Mouse (Mus musculus) forebrain, embryonic 10.5 days (tissue): ENCODE measurements at regions not wholly inside any gene's neighbourhood (a gene's known extent, or its start where the extent isn't known, plus 50 kb on each side); places are given as distances from the start of the nearest gene placed in this dataset.
"Not testable (repeated sequence)": the region's sequence is repeated elsewhere in the genome, so short reads cannot be mapped to it uniquely, and the experiment has no call there.

Source experiments
- DNase-seq: peaks from one replicate; pipeline ENCODE4 v3.0.0-alpha.2; 2017; ENCODE audit warnings: low spot score; ENCODE audit errors: extremely low spot score
- H3K27ac ChIP-seq: fragments of 300-500 bp; sonication (generic); 2 replicates; pipeline ENCODE4 v1.5.1; 2016; ENCODE audit warnings: mild to moderate bottlenecking
- H3K27me3 ChIP-seq: fragments of 300-500 bp; sonication (generic); 2 replicates; pipeline ENCODE4 v1.6.1; 2016; ENCODE audit warnings: mild to moderate bottlenecking; ENCODE audit not compliant: poor library complexity, severe bottlenecking
- H3K36me3 ChIP-seq: fragments of 300-500 bp; sonication (generic); replicated peaks from 2 replicates; pipeline ENCODE4 v1.6.1; 2016; ENCODE audit warnings: mild to moderate bottlenecking, moderate library complexity
- H3K4me1 ChIP-seq: fragments of 300-500 bp; sonication (generic); 2 replicates; pipeline ENCODE4 v1.6.1; 2016
- H3K4me3 ChIP-seq: fragments of 300-500 bp; sonication (generic); 2 replicates; pipeline ENCODE4 v1.5.1; 2016; ENCODE audit warnings: mild to moderate bottlenecking, moderate library complexity
- H3K9me3 ChIP-seq: fragments of 300-500 bp; sonication (generic); 2 replicates; pipeline ENCODE4 v1.6.1; 2016; ENCODE audit warnings: mild to moderate bottlenecking, moderate library complexity
- WGBS: fragments of 180-500 bp; shearing (Covaris S2); methylation state at CpG from one replicate; pipeline ENCODE4 v1.1.7; 2016; 5-methylcytosine and 5-hydroxymethylcytosine counted together

DNA sequence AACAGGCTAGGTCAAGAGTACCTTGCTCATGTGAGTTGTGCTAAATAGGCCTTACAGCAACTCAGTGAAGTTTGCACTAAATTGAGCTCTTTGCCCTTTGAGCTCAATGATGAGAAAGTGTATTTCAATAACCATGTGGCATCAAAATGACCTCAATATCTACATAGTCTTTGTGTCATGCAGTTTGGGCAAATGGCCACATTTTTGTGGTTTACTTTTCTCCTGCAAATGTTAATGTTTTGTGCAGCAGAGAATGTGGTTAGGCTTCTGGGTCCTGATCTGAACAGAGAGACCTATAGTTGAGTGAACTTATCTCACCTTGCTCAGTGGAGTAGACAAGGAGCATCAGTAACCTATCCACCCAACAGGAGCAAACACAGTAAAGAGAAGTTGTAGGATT lies 441.6 kb downstream of the Inhba start:
- Histone ChIP-seq H3K9me3 (no peaks in the 10 kb centered on the region), H3K4me1 (no peaks in the 10 kb centered on the region), H3K27me3 (no peaks in the 10 kb centered on the region), H3K4me3 (no peak overlapping the region), H3K36me3 (no peaks in the 10 kb centered on the region), H3K27ac (no peak overlapping the region)
- DNase-seq: no peak

GRCm38 (mm10) chr13:16459743-16460142 lies 448.1 kb downstream of the Inhba start:
- no peak for DNase-seq
- Histone ChIP-seq H3K4me3 (no peak overlapping the region), H3K36me3 (no peaks in the 10 kb centered on the region), H3K9me3 (no peaks in the 10 kb centered on the region), H3K4me1 (no peaks in the 10 kb centered on the region), H3K27me3 (no peaks in the 10 kb centered on the region), H3K27ac (no peak overlapping the region)
- WGBS: 84% methylated on average over 2 of the region's 2 CpGs

- DNase-seq: no peak
- no peaks in the 10 kb centered on the region for H3K36me3 ChIP-seq
- no peak overlapping the region for H3K27ac ChIP-seq
- H3K27me3 ChIP-seq: no peaks in the 10 kb centered on the region
- H3K4me3 ChIP-seq: no peak overlapping the region
- H3K9me3 ChIP-seq: no peaks in the 10 kb centered on the region
- H3K4me1 ChIP-seq: no peaks in the 10 kb centered on the region
- 91% methylated on average over 2 of the region's 2 CpGs for WGBS
Observed at GRCm38 (mm10) chr13:16461681-16462080, 450.0 kb downstream of the Inhba start.

DNA sequence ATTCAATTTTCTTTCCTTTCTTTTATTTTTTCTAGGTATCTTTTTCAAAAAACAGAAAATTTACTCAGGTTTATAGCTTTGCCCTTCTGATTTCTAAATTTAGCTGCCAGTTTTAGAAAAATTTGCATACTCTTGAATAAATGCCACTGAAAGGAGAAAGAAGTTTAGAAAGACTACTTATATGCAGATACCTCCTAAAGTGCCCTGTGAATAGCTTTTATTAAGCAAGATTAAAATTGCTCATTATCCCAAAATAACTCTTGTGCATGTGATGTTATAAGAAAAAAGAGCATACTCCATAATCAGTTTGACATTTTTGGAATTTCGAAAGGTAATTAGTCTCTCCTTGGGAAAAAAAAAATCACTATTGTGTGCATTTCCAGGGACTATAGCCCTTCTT lies 453.2 kb downstream of the Inhba start:
- Histone ChIP-seq H3K9me3 (no peaks in the 10 kb centered on the region), H3K4me1 (no peaks in the 10 kb centered on the region), H3K4me3 (no peak overlapping the region), H3K36me3 (no peaks in the 10 kb centered on the region), H3K27me3 (no peaks in the 10 kb centered on the region), H3K27ac (no peak overlapping the region)
- no peak for DNase-seq
- 90% methylated on average over 1 of the region's 1 CpGs for WGBS

- 70% methylated on average over 1 of the region's 1 CpGs for WGBS
- H3K4me1 ChIP-seq: no peaks in the 10 kb centered on the region
- no peak for DNase-seq
Observed at GRCm38 (mm10) chr13:16465317-16465716, 453.7 kb downstream of the Inhba start.

DNA sequence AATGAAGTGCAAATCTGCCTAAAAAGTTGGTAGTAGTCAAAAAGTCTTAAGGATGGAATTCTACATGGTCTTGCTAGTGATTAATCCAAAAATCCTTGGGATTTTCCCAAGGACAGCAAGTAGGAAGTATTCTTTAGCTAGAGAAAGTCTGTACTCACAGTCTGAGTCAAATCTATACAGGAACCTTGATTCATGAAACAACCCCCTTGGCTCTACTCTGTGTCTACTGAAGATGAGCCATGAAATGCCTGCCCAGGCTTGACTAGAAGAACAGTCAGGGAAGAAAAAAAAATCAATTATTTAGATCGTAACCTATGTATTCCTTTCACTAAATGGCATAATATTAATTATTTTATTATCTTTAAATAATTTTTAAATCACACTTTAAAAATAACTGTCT lies 454.2 kb downstream of the Inhba start:
- H3K27ac ChIP-seq: no peak overlapping the region
- H3K9me3 ChIP-seq: no peaks in the 10 kb centered on the region
- DNase-seq: no peak
- WGBS: 100% methylated on average over 1 of the region's 1 CpGs
- no peaks in the 10 kb centered on the region for H3K27me3 ChIP-seq
- H3K4me3 ChIP-seq: no peak overlapping the region
- H3K36me3 ChIP-seq: no peaks in the 10 kb centered on the region
- no peaks in the 10 kb centered on the region for H3K4me1 ChIP-seq

More at GRCm38 (mm10) chr13:16465317-16465716, 453.7 kb downstream of the Inhba start:
- Histone ChIP-seq H3K27me3 (no peaks in the 10 kb centered on the region), H3K36me3 (no peaks in the 10 kb centered on the region), H3K4me3 (no peak overlapping the region), H3K9me3 (no peaks in the 10 kb centered on the region), H3K27ac (no peak overlapping the region)

GRCm38 (mm10) chr13:16476515-16476914 lies 464.9 kb downstream of the Inhba start:
- H3K36me3 ChIP-seq: no peaks in the 10 kb centered on the region
- H3K4me3 ChIP-seq: no peak overlapping the region
- no peaks in the 10 kb centered on the region for H3K27me3 ChIP-seq
- WGBS: 88% methylated on average over 1 of the region's 1 CpGs
- no peaks in the 10 kb centered on the region for H3K9me3 ChIP-seq
- H3K4me1 ChIP-seq: no peaks in the 10 kb centered on the region
- no peak for DNase-seq
- H3K27ac ChIP-seq: no peak overlapping the region

- H3K27ac ChIP-seq: no peak overlapping the region
- no peaks in the 10 kb centered on the region for H3K9me3 ChIP-seq
- H3K27me3 ChIP-seq: no peaks in the 10 kb centered on the region
- no peaks in the 10 kb centered on the region for H3K36me3 ChIP-seq
- no peak for DNase-seq
- no peak overlapping the region for H3K4me3 ChIP-seq
- no peaks in the 10 kb centered on the region for H3K4me1 ChIP-seq
Observed at GRCm38 (mm10) chr13:16487292-16487691, 475.6 kb downstream of the Inhba start.

DNA sequence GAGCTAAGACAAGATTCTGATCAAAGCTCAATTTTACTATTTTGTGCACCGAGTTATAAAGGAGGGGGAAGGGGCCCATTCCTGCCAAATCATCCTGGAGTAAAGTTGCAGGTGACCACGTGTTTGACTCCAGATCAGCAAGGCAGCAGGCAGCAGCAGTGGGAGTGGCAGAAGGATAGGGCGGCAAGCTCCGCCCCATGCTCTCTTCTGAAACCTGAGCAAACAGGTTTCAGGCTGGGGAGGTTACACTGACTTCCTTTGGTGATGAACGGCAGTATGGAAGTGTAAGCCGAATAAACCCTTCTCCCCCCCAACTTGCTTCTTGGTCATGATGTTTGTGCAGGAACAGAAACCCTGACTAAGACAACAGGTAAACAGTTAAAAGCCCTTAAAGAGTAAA lies 479.0 kb downstream of the Inhba start:
- not testable (repeated sequence) for H3K36me3 ChIP-seq, H3K27ac ChIP-seq, H3K9me3 ChIP-seq, H3K27me3 ChIP-seq, H3K4me3 ChIP-seq, DNase-seq, H3K4me1 ChIP-seq
- WGBS: 52% methylated on average over 6 of the region's 6 CpGs

GRCm38 (mm10) chr13:16498052-16498451 lies 486.4 kb downstream of the Inhba start:
- no peak overlapping the region for H3K4me3 ChIP-seq
- DNase-seq: no peak
- no peaks in the 10 kb centered on the region for H3K9me3 ChIP-seq
- no peaks in the 10 kb centered on the region for H3K27me3 ChIP-seq
- H3K36me3 ChIP-seq: no peaks in the 10 kb centered on the region
- H3K4me1 ChIP-seq: no peaks in the 10 kb centered on the region
- 49% methylated on average over 1 of the region's 1 CpGs for WGBS
- H3K27ac ChIP-seq: no peak overlapping the region

- Histone ChIP-seq H3K27me3 (no peaks in the 10 kb centered on the region), H3K36me3 (no peaks in the 10 kb centered on the region), H3K4me3 (no peak overlapping the region), H3K9me3 (no peaks in the 10 kb centered on the region), H3K4me1 (no peaks in the 10 kb centered on the region), H3K27ac (no peak overlapping the region)
- 77% methylated on average over 4 of the region's 4 CpGs for WGBS
- no peak for DNase-seq
Observed at GRCm38 (mm10) chr13:16512876-16513275, 501.2 kb downstream of the Inhba start.

GRCm38 (mm10) chr13:16515195-16515594 lies 503.5 kb downstream of the Inhba start:
- Histone ChIP-seq H3K36me3 (no peaks in the 10 kb centered on the region), H3K27ac (no peak overlapping the region), H3K4me3 (no peak overlapping the region), H3K4me1 (no peaks in the 10 kb centered on the region), H3K27me3 (no peaks in the 10 kb centered on the region), H3K9me3 (no peaks in the 10 kb centered on the region)
- DNase-seq: no peak

DNA sequence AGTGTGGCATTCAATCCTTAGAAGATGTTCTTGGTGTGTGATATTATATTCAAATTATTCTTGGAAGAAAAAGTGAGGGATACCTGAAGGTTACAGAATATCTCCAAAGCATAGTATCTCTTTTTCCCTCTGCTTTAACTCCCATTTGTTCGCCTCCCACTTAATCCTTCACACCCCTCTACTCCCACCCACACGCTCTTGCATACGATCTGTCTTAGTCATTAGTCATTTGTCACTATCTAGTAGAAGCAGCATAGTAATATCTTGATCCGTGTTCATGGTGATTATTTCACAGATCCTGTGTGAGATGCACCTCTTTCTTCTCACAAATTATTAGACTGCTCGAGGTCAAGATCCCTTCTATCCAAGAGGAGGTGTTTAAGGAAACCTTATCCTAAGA lies 517.4 kb downstream of the Inhba start:
- no peak overlapping the region for H3K4me3 ChIP-seq
- WGBS: 77% methylated on average over 5 of the region's 5 CpGs
- H3K27me3 ChIP-seq: no peaks in the 10 kb centered on the region
- no peaks in the 10 kb centered on the region for H3K36me3 ChIP-seq
- no peak for DNase-seq
- H3K9me3 ChIP-seq: no peaks in the 10 kb centered on the region
- H3K4me1 ChIP-seq: no peaks in the 10 kb centered on the region
- H3K27ac ChIP-seq: no peak overlapping the region

DNA sequence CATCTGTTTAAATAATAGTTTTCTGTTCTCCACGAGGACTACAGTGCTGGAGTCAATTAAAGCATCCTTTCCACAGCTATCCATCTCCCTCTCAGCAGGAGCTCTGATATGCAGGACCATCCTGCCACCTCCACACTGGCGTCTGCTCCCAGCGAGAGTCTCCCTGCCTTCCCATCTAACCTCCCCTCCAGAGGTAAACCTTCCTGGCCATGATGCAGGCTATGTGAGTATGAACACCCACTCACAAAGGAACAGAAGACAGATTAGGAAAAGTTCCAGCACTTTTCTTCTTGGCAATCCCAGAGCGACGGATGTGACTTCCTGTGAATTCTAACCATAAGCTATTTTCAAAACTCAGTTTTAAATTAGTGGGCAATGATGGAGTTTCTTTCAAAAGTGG lies 532.1 kb downstream of the Inhba start:
- 75% methylated on average over 5 of the region's 5 CpGs for WGBS
- Histone ChIP-seq H3K27ac (no peak overlapping the region), H3K4me1 (no peaks in the 10 kb centered on the region), H3K9me3 (no peaks in the 10 kb centered on the region), H3K4me3 (no peak overlapping the region), H3K27me3 (no peaks in the 10 kb centered on the region), H3K36me3 (no peaks in the 10 kb centered on the region)
- no peak for DNase-seq
